Mouse (Mus musculus) forebrain, embryonic 10.5 days (tissue): ENCODE results near the gene Galnt2. TPM values are rescaled to one million over a fixed set of nuclear protein-coding genes. Genes with fewer than 3 reads are reported as not detected.

ENCODE experiments used
- DNase-seq: peaks from one replicate; pipeline ENCODE4 v3.0.0-alpha.2; 2017; ENCODE audit warnings: low spot score; ENCODE audit errors: extremely low spot score
- H3K27ac ChIP-seq: fragments of 300-500 bp; sonication (generic); 2 replicates; pipeline ENCODE4 v1.5.1; 2016; ENCODE audit warnings: mild to moderate bottlenecking
- H3K27me3 ChIP-seq: fragments of 300-500 bp; sonication (generic); 2 replicates; pipeline ENCODE4 v1.6.1; 2016; ENCODE audit warnings: mild to moderate bottlenecking; ENCODE audit not compliant: poor library complexity, severe bottlenecking
- H3K36me3 ChIP-seq: fragments of 300-500 bp; sonication (generic); replicated peaks from 2 replicates; pipeline ENCODE4 v1.6.1; 2016; ENCODE audit warnings: mild to moderate bottlenecking, moderate library complexity
- H3K4me1 ChIP-seq: fragments of 300-500 bp; sonication (generic); 2 replicates; pipeline ENCODE4 v1.6.1; 2016
- H3K4me3 ChIP-seq: fragments of 300-500 bp; sonication (generic); 2 replicates; pipeline ENCODE4 v1.5.1; 2016; ENCODE audit warnings: mild to moderate bottlenecking, moderate library complexity
- H3K9me3 ChIP-seq: fragments of 300-500 bp; sonication (generic); 2 replicates; pipeline ENCODE4 v1.6.1; 2016; ENCODE audit warnings: mild to moderate bottlenecking, moderate library complexity
- WGBS: fragments of 180-500 bp; shearing (Covaris S2); methylation state at CpG from one replicate; pipeline ENCODE4 v1.1.7; 2016; 5-methylcytosine and 5-hydroxymethylcytosine counted together
- polyA plus RNA-seq: library from polyadenylated mRNA; unstranded; fragments of >200 nt; fragmentation: Nextera tagmentation; extraction: Ambion mirVana; gene quantifications from 2 replicates; pipeline ENCODE4 v1.2.1, GENCODE M21; 2016

Galnt2 gene
- polyA plus RNA-seq, 1 experiment from 2014 or later: 40.7 TPM

- Histone ChIP-seq H3K36me3 (peaks cover 66% of the 10 kb centered on the region), H3K27ac (no peak overlapping the region), H3K27me3 (no peaks in the 10 kb centered on the region), H3K4me1 (peaks cover 10% of the 10 kb centered on the region), H3K4me3 (no peak overlapping the region), H3K9me3 (no peaks in the 10 kb centered on the region)
- 94% methylated on average over 14 of the region's 14 CpGs for WGBS
- DNase-seq: no peak
These were observed 92.2 kb downstream of the Galnt2 start for GRCm38 (mm10) chr8:124323356-124323755.

GRCm38 (mm10) chr8:124328259-124328658 lies 97.1 kb downstream of the Galnt2 start:
- WGBS: 88% methylated on average over 7 of the region's 7 CpGs

GRCm38 (mm10) chr8:124329690-124330089 lies 98.5 kb downstream of the Galnt2 start:
- no peak for DNase-seq
- H3K9me3 ChIP-seq: no peaks in the 10 kb centered on the region
- H3K4me1 ChIP-seq: peaks cover 25% of the 10 kb centered on the region
- no peaks in the 10 kb centered on the region for H3K27me3 ChIP-seq
- 65% methylated on average over 10 of the region's 10 CpGs for WGBS
- peak overlapping the region; percentile 49 for H3K27ac ChIP-seq
- H3K36me3 ChIP-seq: peaks cover 91% of the 10 kb centered on the region
- no peak overlapping the region for H3K4me3 ChIP-seq

More at GRCm38 (mm10) chr8:124328259-124328658, 97.1 kb downstream of the Galnt2 start:
- Histone ChIP-seq H3K27me3 (no peaks in the 10 kb centered on the region), H3K27ac (no peak overlapping the region), H3K36me3 (peaks cover 91% of the 10 kb centered on the region), H3K4me1 (peaks cover 25% of the 10 kb centered on the region), H3K4me3 (no peak overlapping the region), H3K9me3 (no peaks in the 10 kb centered on the region)
- DNase-seq: no peak

- H3K4me1 ChIP-seq: peaks cover 25% of the 10 kb centered on the region
- peak overlapping the region; percentile 76 for H3K27ac ChIP-seq
- WGBS: 66% methylated on average over 2 of the region's 3 CpGs
- no peak for DNase-seq
- H3K4me3 ChIP-seq: no peak overlapping the region
- no peaks in the 10 kb centered on the region for H3K27me3 ChIP-seq
- H3K9me3 ChIP-seq: no peaks in the 10 kb centered on the region
- H3K36me3 ChIP-seq: peaks cover 91% of the 10 kb centered on the region
These were observed 99.2 kb downstream of the Galnt2 start for GRCm38 (mm10) chr8:124330433-124330832.

- DNase-seq: no peak
- Histone ChIP-seq H3K27me3 (no peaks in the 10 kb centered on the region), H3K27ac (peak overlapping the region; percentile 76), H3K4me1 (peaks cover 25% of the 10 kb centered on the region), H3K4me3 (no peak overlapping the region), H3K9me3 (no peaks in the 10 kb centered on the region), H3K36me3 (peaks cover 91% of the 10 kb centered on the region)
- 90% methylated on average over 3 of the region's 3 CpGs for WGBS
These were observed 99.9 kb downstream of the Galnt2 start for GRCm38 (mm10) chr8:124331094-124331493.

GRCm38 (mm10) chr8:124331706-124332105 lies 100.5 kb downstream of the Galnt2 start:
- peaks cover 25% of the 10 kb centered on the region for H3K4me1 ChIP-seq
- WGBS: 83% methylated on average over 11 of the region's 11 CpGs
- no peak for DNase-seq
- H3K36me3 ChIP-seq: peaks cover 91% of the 10 kb centered on the region
- no peaks in the 10 kb centered on the region for H3K9me3 ChIP-seq
- H3K27ac ChIP-seq: no peak overlapping the region
- H3K27me3 ChIP-seq: no peaks in the 10 kb centered on the region
- H3K4me3 ChIP-seq: no peak overlapping the region

GRCm38 (mm10) chr8:124336302-124336701 lies 105.1 kb downstream of the Galnt2 start:
- H3K27me3 ChIP-seq: no peaks in the 10 kb centered on the region
- H3K36me3 ChIP-seq: peaks cover 96% of the 10 kb centered on the region
- H3K4me3 ChIP-seq: no peak overlapping the region
- WGBS: 93% methylated on average over 13 of the region's 13 CpGs
- H3K9me3 ChIP-seq: no peaks in the 10 kb centered on the region
- H3K4me1 ChIP-seq: peaks cover 13% of the 10 kb centered on the region
- H3K27ac ChIP-seq: no peak overlapping the region
- DNase-seq: no peak

- Histone ChIP-seq H3K4me1 (peaks cover 13% of the 10 kb centered on the region), H3K36me3 (peaks cover 100% of the 10 kb centered on the region), H3K27ac (no peak overlapping the region), H3K4me3 (no peak overlapping the region), H3K27me3 (no peaks in the 10 kb centered on the region), H3K9me3 (no peaks in the 10 kb centered on the region)
- 90% methylated on average over 3 of the region's 3 CpGs for WGBS
- DNase-seq: no peak
These were observed 108.6 kb downstream of the Galnt2 start for GRCm38 (mm10) chr8:124339742-124340141.

- WGBS: 76% methylated on average over 17 of the region's 17 CpGs
These were observed 109.3 kb downstream of the Galnt2 start for GRCm38 (mm10) chr8:124340360-124341068.

GRCm38 (mm10) chr8:124343151-124343550 lies 112.0 kb downstream of the Galnt2 start:
- no peak overlapping the region for H3K4me3 ChIP-seq
- H3K4me1 ChIP-seq: peaks cover 24% of the 10 kb centered on the region
- DNase-seq: no peak
- H3K27me3 ChIP-seq: no peaks in the 10 kb centered on the region
- H3K27ac ChIP-seq: no peak overlapping the region
- peaks cover 75% of the 10 kb centered on the region for H3K36me3 ChIP-seq
- no peaks in the 10 kb centered on the region for H3K9me3 ChIP-seq
- WGBS: 93% methylated on average over 15 of the region's 15 CpGs

More at GRCm38 (mm10) chr8:124340360-124341068, 109.3 kb downstream of the Galnt2 start:
- H3K4me3 ChIP-seq: no peak overlapping the region
- peaks cover 13% of the 10 kb centered on the region for H3K4me1 ChIP-seq
- no peaks in the 10 kb centered on the region for H3K27me3 ChIP-seq
- no peak for DNase-seq
- H3K27ac ChIP-seq: no peak overlapping the region
- no peaks in the 10 kb centered on the region for H3K9me3 ChIP-seq
- H3K36me3 ChIP-seq: peaks cover 99% of the 10 kb centered on the region

- peaks cover 26% of the 10 kb centered on the region for H3K4me1 ChIP-seq
- H3K27ac ChIP-seq: no peak overlapping the region
- no peak overlapping the region for H3K4me3 ChIP-seq
- H3K27me3 ChIP-seq: no peaks in the 10 kb centered on the region
- no peaks in the 10 kb centered on the region for H3K9me3 ChIP-seq
- 91% methylated on average over 12 of the region's 12 CpGs for WGBS
- H3K36me3 ChIP-seq: peaks cover 66% of the 10 kb centered on the region
- no peak for DNase-seq
These were observed 112.8 kb downstream of the Galnt2 start for GRCm38 (mm10) chr8:124343991-124344390.

GRCm38 (mm10) chr8:124345098-124345497 lies 113.9 kb downstream of the Galnt2 start:
- Histone ChIP-seq H3K27ac (no peak overlapping the region), H3K9me3 (no peaks in the 10 kb centered on the region), H3K4me3 (no peak overlapping the region), H3K4me1 (peaks cover 22% of the 10 kb centered on the region), H3K27me3 (no peaks in the 10 kb centered on the region), H3K36me3 (peaks cover 55% of the 10 kb centered on the region)
- DNase-seq: no peak
- 89% methylated on average over 10 of the region's 10 CpGs for WGBS

GRCm38 (mm10) chr8:124346852-124347523 lies 115.8 kb downstream of the Galnt2 start:
- Histone ChIP-seq H3K9me3 (no peaks in the 10 kb centered on the region), H3K27ac (no peak overlapping the region)

More at GRCm38 (mm10) chr8:124346852-124347523, 115.8 kb downstream of the Galnt2 start:
- 49% methylated on average over 19 of the region's 19 CpGs for WGBS
- peak; percentile 65 for DNase-seq
- H3K4me1 ChIP-seq: peaks cover 15% of the 10 kb centered on the region
- no peaks in the 10 kb centered on the region for H3K27me3 ChIP-seq
- peaks cover 36% of the 10 kb centered on the region for H3K36me3 ChIP-seq
- no peak overlapping the region for H3K4me3 ChIP-seq
